In genomic region chr11:118133752-118134169, GRCm38 (mm10) we compare ENCODE assay signal across 9 mouse cellular contexts. TPM values are rescaled to one million over a fixed set of nuclear protein-coding genes. Genes with fewer than 3 reads are reported as not detected.
DNase-seq lines count a peak whose midpoint lies in the region; ATAC-seq lines count a peak whose summit lies in the region.
"Had no signal": no experiment of that assay in that cellular context is flagged by ENCODE, and none has a peak within 500 bp of the region (broad histone marks: within the 10 kb centered on the region; RNA-seq: fewer than 3 reads in every experiment).

No protein-coding gene starts in this region.

- no peak overlapping the region for H3K4me3 ChIP-seq in limb, embryonic 11.5 days (ENCODE audit: low read depth, low read length)
- H3K4me3 ChIP-seq in neural tube, embryonic 15.5 days (replicated peaks): no peak overlapping the region

- H3K9me3 ChIP-seq in limb, embryonic 11.5 days (ENCODE audit: control insufficient read depth, low read length): no peaks in the 10 kb centered on the region
- no peaks in the 10 kb centered on the region for H3K9me3 ChIP-seq in neural tube, embryonic 15.5 days (replicated peaks)

- WGBS in limb, embryonic 11.5 days: 17% methylated on average over 4 of the region's 4 CpGs
- WGBS in neural tube, embryonic 15.5 days: 18% methylated on average over 4 of the region's 4 CpGs

- H3K27ac ChIP-seq in limb, embryonic 11.5 days (replicated peaks; ENCODE audit: low read depth, low read length): no peak overlapping the region
- H3K27ac ChIP-seq in neural tube, embryonic 15.5 days (replicated peaks): peak overlapping the region; percentile 52
- H3K27ac ChIP-seq: macrophage had no signal

- H3K4me1 ChIP-seq in limb, embryonic 11.5 days (ENCODE audit: control insufficient read depth, insufficient read depth, low read length): peaks cover 7% of the 10 kb centered on the region; the same call in 1 of the 2 replicates
- peaks cover 20% of the 10 kb centered on the region for H3K4me1 ChIP-seq in neural tube, embryonic 15.5 days

- H3K36me3 ChIP-seq in limb, embryonic 11.5 days (ENCODE audit: control insufficient read depth, insufficient read depth, low read length): no peaks in the 10 kb centered on the region
- no peaks in the 10 kb centered on the region for H3K36me3 ChIP-seq in neural tube, embryonic 15.5 days

- H3K4me2 ChIP-seq in limb, embryonic 11.5 days (ENCODE audit: low read depth, severe bottlenecking): no peak overlapping the region
- H3K4me2 ChIP-seq in neural tube, embryonic 15.5 days: no peak overlapping the region

- no peaks in the 10 kb centered on the region for H3K27me3 ChIP-seq in limb, embryonic 11.5 days (ENCODE audit: control insufficient read depth, insufficient read depth, low read length)
- no peaks in the 10 kb centered on the region for H3K27me3 ChIP-seq in neural tube, embryonic 15.5 days (replicated peaks)

- H3K9ac ChIP-seq in limb, embryonic 11.5 days (ENCODE audit: low read length): no peak overlapping the region
- no peak overlapping the region for H3K9ac ChIP-seq in neural tube, embryonic 15.5 days (replicated peaks)

- DNase-seq in gastrocnemius, postnatal 14 days: peak; percentile 23
- no peak for DNase-seq in gastrocnemius, adult 8-10 months (ENCODE audit: low spot score in 2 of 2)
- DNase-seq in Muller cell, postnatal 12 days (ENCODE audit: inconsistent ontology term): peak; percentile 85
- DNase-seq in embryo, embryonic 9.5 days (ENCODE audit: extremely low spot score): peak; percentile 40
- DNase-seq in heart, postnatal 10 days: peak; percentile 44 to 51
- peak; percentile 66 for DNase-seq in limb, embryonic 11.5 days (ENCODE audit: low spot score)
- no peak for DNase-seq in left cerebral cortex, postnatal 36 days (ENCODE audit: low spot score in 2 of 2)

- intact Hi-C loops in gastrocnemius, postnatal 14 days (cut with DNase I; ENCODE audit: low total_unique reads): no loop called here
- intact Hi-C loops in heart, postnatal 10 days (cut with DNase I): no loop called here
- intact Hi-C loops in left cerebral cortex, postnatal 36 days (cut with DNase I): no loop called here

- no peak for ATAC-seq in limb, embryonic 11.5 days (ENCODE audit: insufficient number of reproducible peaks, low FRiP score, low TSS enrichment, low read depth)
- ATAC-seq in neural tube, embryonic 15.5 days (ENCODE audit: low FRiP score): peak; percentile 39; the same call in 1 of the 2 replicates

RNA-seq across cellular contexts. Expression of gene Dnah17, which starts 3.3 kb away (rescaled TPM):
- under 1 TPM; 0.04 to 0.08 TPM for total RNA-seq in gastrocnemius, postnatal 14 days (2021)
- under 1 TPM in 2 of 4 experiments, not detected in 2; 0.02 to 0.03 TPM for total RNA-seq in gastrocnemius, adult 8-10 months (2022)
- total RNA-seq in heart, postnatal 10 days (2021): under 1 TPM; 0.12 TPM
- 0.11 TPM in 2 replicates for polyA plus RNA-seq in limb, embryonic 11.5 days (2014; fragmentation: Nextera tagmentation; extraction: Ambion mirVana)
- 0.19 and 0.28 TPM in 2 replicates for polyA plus RNA-seq in neural tube, embryonic 15.5 days (2015; fragmentation: Nextera tagmentation; extraction: Ambion mirVana)
- total RNA-seq in left cerebral cortex, postnatal 36 days (2021): under 1 TPM; 0.02 to 0.09 TPM

Comparison
In these comparisons a context has a peak if more than half of its experiments do, and no peak if none do; other contexts are left out.
1. DNase-seq: peak in gastrocnemius, postnatal 14 days (single experiment), Muller cell, postnatal 12 days (single experiment), embryo, embryonic 9.5 days (single experiment), heart, postnatal 10 days (2 of 2) and limb, embryonic 11.5 days (single experiment); none in gastrocnemius, adult 8-10 months (0 of 2) and left cerebral cortex, postnatal 36 days (0 of 2).